Mouse (Mus musculus): Measurements from ENCODE around the gene Sprr2b.
"Not testable (repeated sequence)": the region's sequence is repeated elsewhere in the genome, so short reads cannot be mapped to it uniquely, and the experiment has no call there.

Sprr2b gene

GRCm38 (mm10) chr3:92316320-92316719 lies at the start of gene Sprr2b:
TSS of gene Sprr2b (plus strand) at chr3:92316620.
- DNase-seq (ENCODE audit: low read depth, low spot score) = no peak

GRCm38 (mm10) chr3:92271414-92271985 lies 44.9 kb upstream of the Sprr2b start:
- DNase-seq (ENCODE audit: low read depth, low spot score) = not testable (repeated sequence)

GRCm38 (mm10) chr3:92273504-92273903 lies 42.9 kb upstream of the Sprr2b start:
- not testable (repeated sequence) for DNase-seq (ENCODE audit: low read depth, low spot score)

- not testable (repeated sequence) for DNase-seq (ENCODE audit: low read depth, low spot score)
Observed at GRCm38 (mm10) chr3:92274018-92274417, 42.4 kb upstream of the Sprr2b start.

GRCm38 (mm10) chr3:92279663-92280062 lies 36.8 kb upstream of the Sprr2b start:
- not testable (repeated sequence) for DNase-seq (ENCODE audit: low read depth, low spot score)

GRCm38 (mm10) chr3:92280963-92281606 lies 35.3 kb upstream of the Sprr2b start:
- not testable (repeated sequence) for DNase-seq (ENCODE audit: low read depth, low spot score)

- DNase-seq (ENCODE audit: low read depth, low spot score) = not testable (repeated sequence)
Observed at GRCm38 (mm10) chr3:92285101-92285500, 31.3 kb upstream of the Sprr2b start, which contains the start of gene Sprr2a3. TSS of gene Sprr2a3 (plus strand) at chr3:92285417.

GRCm38 (mm10) chr3:92288489-92288888 lies 27.9 kb upstream of the Sprr2b start:
- DNase-seq (ENCODE audit: low read depth, low spot score) = not testable (repeated sequence)

- peak; percentile 10 for DNase-seq (ENCODE audit: low read depth, low spot score)
Observed at GRCm38 (mm10) chr3:92307406-92307805, 9.0 kb upstream of the Sprr2b start.

GRCm38 (mm10) chr3:92317384-92317783 lies 964 bp downstream of the Sprr2b start:
- DNase-seq (ENCODE audit: low read depth, low spot score) = no peak

- DNase-seq (ENCODE audit: low read depth, low spot score) = no peak
Observed at GRCm38 (mm10) chr3:92336278-92336677, 19.9 kb downstream of the Sprr2b start.

- no peak for DNase-seq (ENCODE audit: low read depth, low spot score)
Observed at GRCm38 (mm10) chr3:92338840-92339239, 22.4 kb downstream of the Sprr2b start, which contains the start of gene Sprr2d. TSS of gene Sprr2d (plus strand) at chr3:92339140.

GRCm38 (mm10) chr3:92351843-92352242 lies 35.4 kb downstream of the Sprr2b start, which contains the start of gene Sprr2e:
TSS of gene Sprr2e (plus strand) at chr3:92352143.
- no peak for DNase-seq (ENCODE audit: low read depth, low spot score)

- no peak for DNase-seq (ENCODE audit: low read depth, low spot score)
Observed at GRCm38 (mm10) chr3:92361619-92362018, 45.2 kb downstream of the Sprr2b start.

GRCm38 (mm10) chr3:92364887-92365286 lies 48.5 kb downstream of the Sprr2b start, which contains the start of gene Sprr2f:
TSS of gene Sprr2f (plus strand) at chr3:92365187.
- DNase-seq (ENCODE audit: low read depth, low spot score) = no peak

Measured in mesoderm, embryonic 11.5 days (tissue).